ENCODE assay signal across 42 mouse cellular contexts in the genomic region with DNA sequence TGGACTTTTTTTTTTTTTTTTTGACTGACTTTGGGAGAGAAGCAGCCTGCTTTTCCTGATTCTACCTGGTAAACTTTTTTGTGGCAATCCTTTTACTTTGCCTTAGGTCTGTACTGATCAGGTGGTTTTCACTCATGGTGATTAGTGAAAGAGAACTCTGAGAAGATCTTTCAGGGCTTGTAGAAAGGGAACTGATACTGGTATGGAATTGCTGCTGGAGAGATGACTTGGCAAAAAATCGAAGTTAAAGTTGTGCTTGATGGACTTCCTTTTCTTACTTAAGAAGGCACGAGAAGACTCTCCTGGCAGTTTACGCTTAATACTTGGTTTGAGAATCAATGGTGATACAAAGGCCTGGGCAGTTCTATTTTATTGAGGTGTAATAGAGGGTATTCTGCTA. TPM values are rescaled to one million over a fixed set of nuclear protein-coding genes. Genes with fewer than 3 reads are reported as not detected.
"Had no signal": no experiment of that assay in that cellular context is flagged by ENCODE, and none has a peak within 500 bp of the region (broad histone marks: within the 10 kb centered on the region; RNA-seq: fewer than 3 reads in every experiment).

No protein-coding gene starts in this region.

- H3K4me3 ChIP-seq: heart, adult 2 months; heart, embryonic 13.5 days; heart, embryonic 15.5 days; hindbrain, embryonic 10.5 days; hindbrain, embryonic 12.5 days; intestine, embryonic 15.5 days; kidney, embryonic 15.5 days; limb, embryonic 13.5 days; limb, embryonic 15.5 days had no signal

- ATAC-seq: hindbrain, embryonic 16.5 days; inflammation-experienced regulatory T-cells, adult 6 months; intestine, embryonic 15.5 days; intestine, postnatal 0 days had no signal

- DNase-seq: gastrocnemius, postnatal 14 days; gastrocnemius, postnatal 36 days; heart, adult 11 months; heart, adult 2 months; heart, postnatal 14 days; heart, postnatal 36 days; kidney, adult 18-20 months; kidney, adult 8-10 months; kidney, postnatal 14 days; kidney, postnatal 36 days; layer of hippocampus, adult 9-11 months; layer of hippocampus, postnatal 36 days; left cerebral cortex, postnatal 4 days had no signal

- H3K27ac ChIP-seq: heart, adult 2 months; heart, embryonic 13.5 days; heart, embryonic 15.5 days; hindbrain, embryonic 10.5 days; hindbrain, embryonic 12.5 days; hindbrain, embryonic 14.5 days; intestine, embryonic 15.5 days; kidney, embryonic 15.5 days; kidney, postnatal 0 days; limb, embryonic 13.5 days; limb, embryonic 15.5 days; liver, embryonic 14.5 days had no signal

- H3K9ac ChIP-seq: heart, embryonic 13.5 days; heart, embryonic 15.5 days; hindbrain, embryonic 12.5 days; hindbrain, embryonic 14.5 days; intestine, embryonic 15.5 days; kidney, embryonic 15.5 days; limb, embryonic 13.5 days; limb, embryonic 15.5 days; liver, embryonic 14.5 days had no signal

- H3K36me3 ChIP-seq: heart, embryonic 13.5 days; heart, embryonic 15.5 days; hindbrain, embryonic 10.5 days; hindbrain, embryonic 12.5 days; intestine, embryonic 15.5 days; kidney, embryonic 15.5 days; limb, embryonic 13.5 days; limb, embryonic 15.5 days had no signal

- H3K9me3 ChIP-seq: heart, embryonic 13.5 days; heart, embryonic 15.5 days; hindbrain, embryonic 10.5 days; hindbrain, embryonic 12.5 days; intestine, embryonic 15.5 days; kidney, embryonic 15.5 days; limb, embryonic 13.5 days; limb, embryonic 15.5 days had no signal

- H3K27me3 ChIP-seq: heart, embryonic 13.5 days; heart, embryonic 15.5 days; hindbrain, embryonic 12.5 days; intestine, embryonic 15.5 days; kidney, embryonic 15.5 days; limb, embryonic 13.5 days; limb, embryonic 15.5 days had no signal

- H3K4me1 ChIP-seq: heart, embryonic 13.5 days; heart, embryonic 15.5 days; hindbrain, embryonic 10.5 days; hindbrain, embryonic 12.5 days; intestine, embryonic 15.5 days; kidney, embryonic 15.5 days; limb, embryonic 13.5 days; limb, embryonic 15.5 days had no signal

- H3K4me2 ChIP-seq: heart, embryonic 11.5 days; heart, embryonic 13.5 days; heart, embryonic 15.5 days; hindbrain, embryonic 12.5 days; hindbrain, embryonic 14.5 days; intestine, embryonic 15.5 days; kidney, embryonic 15.5 days; limb, embryonic 13.5 days; limb, embryonic 15.5 days; liver, embryonic 11.5 days had no signal

RNA-seq across cellular contexts. Expression of a gene that starts 34.2 kb away (rescaled TPM):
- total RNA-seq: gastrocnemius, adult 18-20 months; gastrocnemius, postnatal 14 days; gastrocnemius, postnatal 36 days; heart, adult 2 months; heart, postnatal 14 days; heart, postnatal 36 days; layer of hippocampus, adult 18-20 months; layer of hippocampus, adult 8-10 months; layer of hippocampus, postnatal 14 days; layer of hippocampus, postnatal 36 days; left cerebral cortex, adult 18-20 months; left cerebral cortex, adult 8-10 months; left cerebral cortex, postnatal 10 days; left cerebral cortex, postnatal 25 days; left cerebral cortex, postnatal 4 days had no signal
- polyA plus RNA-seq: heart, adult 2 months; heart, embryonic 11.5 days; heart, embryonic 13.5 days; heart, embryonic 15.5 days; heart, postnatal 0 days; hindbrain, embryonic 10.5 days; hindbrain, embryonic 12.5 days; hindbrain, embryonic 14.5 days; hindbrain, embryonic 16.5 days; inflammation-experienced regulatory T-cells, adult 6 months; intestine, embryonic 15.5 days; kidney, embryonic 15.5 days; kidney, postnatal 0 days; large intestine, adult 2 months; limb, embryonic 11.5 days; limb, embryonic 13.5 days; limb, embryonic 15.5 days; liver, embryonic 11.5 days had no signal

RNA-seq across cellular contexts. Expression of a gene that starts 40.2 kb away (rescaled TPM):
- total RNA-seq: gastrocnemius, adult 18-20 months; gastrocnemius, adult 8-10 months; gastrocnemius, postnatal 14 days; gastrocnemius, postnatal 36 days; heart, adult 2 months; heart, postnatal 14 days; heart, postnatal 36 days; layer of hippocampus, adult 18-20 months; layer of hippocampus, adult 8-10 months; layer of hippocampus, postnatal 14 days; layer of hippocampus, postnatal 36 days; left cerebral cortex, adult 18-20 months; left cerebral cortex, adult 8-10 months; left cerebral cortex, postnatal 10 days; left cerebral cortex, postnatal 25 days; left cerebral cortex, postnatal 4 days had no signal
- polyA plus RNA-seq: gonadal fat pad, adult 2 months; heart, adult 2 months; heart, embryonic 11.5 days; heart, embryonic 13.5 days; heart, embryonic 15.5 days; heart, postnatal 0 days; hindbrain, embryonic 10.5 days; hindbrain, embryonic 12.5 days; hindbrain, embryonic 14.5 days; hindbrain, embryonic 16.5 days; inflammation-experienced regulatory T-cells, adult 6 months; kidney, postnatal 0 days; limb, embryonic 11.5 days; limb, embryonic 13.5 days; limb, embryonic 15.5 days had no signal

RNA-seq across cellular contexts. Expression of a gene that starts 53.8 kb away (rescaled TPM):
- total RNA-seq: gastrocnemius, postnatal 14 days; gastrocnemius, postnatal 36 days; heart, adult 2 months; heart, postnatal 14 days; heart, postnatal 36 days; layer of hippocampus, adult 18-20 months; layer of hippocampus, adult 8-10 months; layer of hippocampus, postnatal 14 days; layer of hippocampus, postnatal 36 days; left cerebral cortex, adult 18-20 months; left cerebral cortex, adult 8-10 months; left cerebral cortex, postnatal 10 days; left cerebral cortex, postnatal 25 days; left cerebral cortex, postnatal 4 days had no signal
- polyA plus RNA-seq: gonadal fat pad, adult 2 months; heart, postnatal 0 days; hindbrain, embryonic 10.5 days; hindbrain, embryonic 12.5 days; hindbrain, embryonic 14.5 days; hindbrain, embryonic 16.5 days; inflammation-experienced regulatory T-cells, adult 6 months; limb, embryonic 11.5 days; limb, embryonic 13.5 days had no signal
